Mouse (Mus musculus): ENCODE data around the gene Fyn. TPM values are rescaled to one million over a fixed set of nuclear protein-coding genes. Genes with fewer than 3 reads are reported as not detected.

The Fyn gene
- polyA plus RNA-seq, 1 experiment from 2014 or later = 36.0 TPM

DNA sequence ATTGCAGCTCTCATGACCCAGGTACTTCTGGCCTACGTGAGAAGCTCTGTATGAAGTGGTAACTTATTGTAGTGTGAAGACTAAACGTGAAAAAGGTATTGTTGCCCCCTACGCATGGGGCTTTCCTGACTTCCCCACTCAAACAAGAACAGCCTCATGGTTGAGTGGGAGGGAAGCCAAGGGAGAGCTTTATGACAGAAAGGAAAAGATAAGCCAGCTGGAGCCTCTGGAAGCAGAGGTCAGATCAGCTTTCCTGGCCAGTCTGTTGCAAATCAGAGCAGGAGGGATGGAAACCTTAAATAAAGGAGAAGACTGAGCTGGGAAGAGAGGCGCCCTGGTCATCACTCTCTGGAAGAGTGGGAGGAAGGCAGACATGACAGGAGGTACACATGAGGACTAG lies 200.3 kb downstream of the Fyn start:
- Histone ChIP-seq H3K36me3 (ENCODE audit: control insufficient read depth, insufficient read depth, low read length) (peaks cover 11% of the 10 kb centered on the region; the same call in 1 of the 2 replicates), H3K9ac (ENCODE audit: low read length) (no peak overlapping the region), H3K27me3 (replicated peaks; ENCODE audit: control insufficient read depth, insufficient read depth, low read length) (no peaks in the 10 kb centered on the region), H3K9me3 (ENCODE audit: control insufficient read depth, low read length) (no peaks in the 10 kb centered on the region), H3K27ac (ENCODE audit: low read depth) (peak overlapping the region; percentile 33; the same call in 1 of the 2 replicates), H3K4me2 (ENCODE audit: low read length) (no peak overlapping the region), H3K4me1 (replicated peaks; ENCODE audit: control insufficient read depth, insufficient read depth, low read length) (peaks cover 40% of the 10 kb centered on the region), H3K4me3 (ENCODE audit: low read depth, low read length) (no peak overlapping the region)
- ATAC-seq (replicated peaks; ENCODE audit: low FRiP score, low TSS enrichment, low read depth) (no peak), DNase-seq (ENCODE audit: low spot score) (no peak)
- 62% methylated on average over 4 of the region's 4 CpGs for WGBS

DNA sequence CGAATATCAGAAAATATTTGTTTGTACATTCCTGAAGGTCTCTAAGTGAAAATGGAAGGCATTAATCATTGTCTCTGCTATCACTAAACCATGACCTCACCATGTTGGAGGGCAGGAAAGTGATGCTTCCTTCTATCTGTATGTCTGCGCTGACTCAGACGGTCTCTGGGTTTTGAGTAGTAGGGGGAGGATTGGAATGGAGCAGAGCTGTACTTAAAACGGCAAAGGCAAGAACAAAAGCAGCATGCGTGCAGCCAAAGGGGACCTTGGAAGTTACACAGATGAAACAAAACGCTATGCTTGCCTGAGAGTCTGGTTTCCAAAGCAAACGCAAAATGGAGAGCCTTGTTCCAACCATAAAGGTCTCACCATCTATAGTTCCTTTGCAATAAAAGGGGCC lies 202.4 kb downstream of the Fyn start:
- H3K9ac ChIP-seq (ENCODE audit: low read length) = no peak overlapping the region
- no peaks in the 10 kb centered on the region for H3K27me3 ChIP-seq (replicated peaks; ENCODE audit: control insufficient read depth, insufficient read depth, low read length)
- peaks cover 39% of the 10 kb centered on the region for H3K4me1 ChIP-seq (replicated peaks; ENCODE audit: control insufficient read depth, insufficient read depth, low read length)
- DNase-seq (ENCODE audit: low spot score) (no peak), ATAC-seq (replicated peaks; ENCODE audit: low FRiP score, low TSS enrichment, low read depth) (no peak)
- no peak overlapping the region for H3K4me3 ChIP-seq (ENCODE audit: low read depth, low read length)
- H3K4me2 ChIP-seq (ENCODE audit: low read length) = no peak overlapping the region
- H3K9me3 ChIP-seq (ENCODE audit: control insufficient read depth, low read length) = no peaks in the 10 kb centered on the region
- WGBS = 23% methylated on average over 7 of the region's 7 CpGs
- H3K36me3 ChIP-seq (ENCODE audit: control insufficient read depth, insufficient read depth, low read length) = no peaks in the 10 kb centered on the region; the same call in 1 of the 2 replicates
- H3K27ac ChIP-seq (ENCODE audit: low read depth) = peak overlapping the region; percentile 70

DNA sequence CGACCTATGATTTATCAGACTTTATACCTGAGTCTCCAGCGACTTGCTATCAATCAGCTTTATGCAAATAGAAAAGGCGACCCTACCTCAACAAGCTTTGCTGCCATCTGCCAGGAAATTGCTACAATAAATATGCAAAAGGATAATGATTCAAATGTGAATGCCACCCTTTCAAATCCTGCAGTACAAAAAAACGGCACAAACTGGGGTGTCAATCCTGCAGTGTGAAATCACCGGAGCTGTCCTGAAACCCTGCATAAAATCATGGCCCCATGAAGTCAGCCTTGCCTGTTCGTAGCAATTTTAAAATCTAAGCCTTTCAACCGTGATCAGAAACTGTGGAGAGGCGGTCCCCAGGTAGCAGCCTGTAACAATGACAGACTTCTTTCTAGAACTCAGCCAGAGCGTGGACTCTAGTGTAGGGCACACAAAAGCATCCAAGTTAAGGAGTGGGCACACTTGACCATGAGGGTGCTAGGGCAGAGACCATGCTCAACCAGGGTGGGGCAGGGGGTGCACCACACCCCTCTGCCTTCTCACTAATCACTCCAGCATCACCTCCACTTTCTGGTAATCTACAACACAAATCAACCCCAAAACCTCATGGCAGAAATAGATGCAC lies 203.5 kb downstream of the Fyn start:
- H3K27me3 ChIP-seq (replicated peaks; ENCODE audit: control insufficient read depth, insufficient read depth, low read length) = no peaks in the 10 kb centered on the region
- 66% methylated on average over 9 of the region's 9 CpGs for WGBS
- no peak overlapping the region for H3K27ac ChIP-seq (ENCODE audit: low read depth)
- no peaks in the 10 kb centered on the region; the same call in 1 of the 2 replicates for H3K36me3 ChIP-seq (ENCODE audit: control insufficient read depth, insufficient read depth, low read length)
- DNase-seq (ENCODE audit: low spot score) (no peak), ATAC-seq (replicated peaks; ENCODE audit: low FRiP score, low TSS enrichment, low read depth) (no peak)
- peaks cover 39% of the 10 kb centered on the region for H3K4me1 ChIP-seq (replicated peaks; ENCODE audit: control insufficient read depth, insufficient read depth, low read length)
- no peaks in the 10 kb centered on the region for H3K9me3 ChIP-seq (ENCODE audit: control insufficient read depth, low read length)
- no peak overlapping the region for H3K4me2 ChIP-seq (ENCODE audit: low read length)
- no peak overlapping the region for H3K9ac ChIP-seq (ENCODE audit: low read length)
- no peak overlapping the region for H3K4me3 ChIP-seq (ENCODE audit: low read depth, low read length)

GRCm38 (mm10) chr10:39572672-39573051 lies 204.0 kb downstream of the Fyn start:
- no peak overlapping the region for H3K4me2 ChIP-seq (ENCODE audit: low read length)
- ATAC-seq (replicated peaks; ENCODE audit: low FRiP score, low TSS enrichment, low read depth) (no peak), DNase-seq (ENCODE audit: low spot score) (no peak)
- peak overlapping the region; percentile 59; the same call in 1 of the 2 replicates for H3K27ac ChIP-seq (ENCODE audit: low read depth)
- no peaks in the 10 kb centered on the region for H3K36me3 ChIP-seq (ENCODE audit: control insufficient read depth, insufficient read depth, low read length)
- H3K27me3 ChIP-seq (replicated peaks; ENCODE audit: control insufficient read depth, insufficient read depth, low read length) = no peaks in the 10 kb centered on the region
- no peak overlapping the region for H3K4me3 ChIP-seq (ENCODE audit: low read depth, low read length)
- peaks cover 39% of the 10 kb centered on the region for H3K4me1 ChIP-seq (replicated peaks; ENCODE audit: control insufficient read depth, insufficient read depth, low read length)
- no peak overlapping the region for H3K9ac ChIP-seq (ENCODE audit: low read length)
- H3K9me3 ChIP-seq (ENCODE audit: control insufficient read depth, low read length) = no peaks in the 10 kb centered on the region
- 28% methylated on average over 6 of the region's 6 CpGs for WGBS

DNA sequence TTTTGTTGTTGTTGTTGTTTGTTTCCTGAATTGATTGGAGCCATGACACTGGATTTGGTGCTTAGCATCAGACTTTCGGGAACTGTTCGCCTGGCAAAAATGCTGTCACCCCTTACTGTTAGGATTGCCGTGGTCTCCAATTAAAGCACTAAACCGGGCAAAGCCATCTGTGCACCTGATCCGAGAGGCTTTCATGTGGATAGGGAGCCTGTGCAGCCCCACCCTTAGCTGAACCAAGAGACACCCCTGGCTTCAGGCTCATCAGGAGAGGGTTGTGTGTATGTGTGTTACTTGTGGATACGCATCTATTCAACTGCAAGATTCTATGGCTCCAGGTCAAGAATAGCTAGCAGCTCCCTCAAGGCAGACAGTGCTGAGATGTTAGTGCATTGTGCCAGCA lies 207.8 kb downstream of the Fyn start:
- Histone ChIP-seq H3K27me3 (replicated peaks; ENCODE audit: control insufficient read depth, insufficient read depth, low read length) (no peaks in the 10 kb centered on the region), H3K9ac (ENCODE audit: low read length) (no peak overlapping the region), H3K4me2 (ENCODE audit: low read length) (no peak overlapping the region), H3K9me3 (ENCODE audit: control insufficient read depth, low read length) (no peaks in the 10 kb centered on the region), H3K27ac (ENCODE audit: low read depth) (no peak overlapping the region), H3K4me3 (ENCODE audit: low read depth, low read length) (no peak overlapping the region), H3K36me3 (ENCODE audit: control insufficient read depth, insufficient read depth, low read length) (no peaks in the 10 kb centered on the region), H3K4me1 (replicated peaks; ENCODE audit: control insufficient read depth, insufficient read depth, low read length) (peaks cover 19% of the 10 kb centered on the region; the same call in 1 of the 2 replicates)
- WGBS = 91% methylated on average over 6 of the region's 6 CpGs
- DNase-seq (ENCODE audit: low spot score) = no peak
- ATAC-seq (replicated peaks; ENCODE audit: low FRiP score, low TSS enrichment, low read depth) = no peak

DNA sequence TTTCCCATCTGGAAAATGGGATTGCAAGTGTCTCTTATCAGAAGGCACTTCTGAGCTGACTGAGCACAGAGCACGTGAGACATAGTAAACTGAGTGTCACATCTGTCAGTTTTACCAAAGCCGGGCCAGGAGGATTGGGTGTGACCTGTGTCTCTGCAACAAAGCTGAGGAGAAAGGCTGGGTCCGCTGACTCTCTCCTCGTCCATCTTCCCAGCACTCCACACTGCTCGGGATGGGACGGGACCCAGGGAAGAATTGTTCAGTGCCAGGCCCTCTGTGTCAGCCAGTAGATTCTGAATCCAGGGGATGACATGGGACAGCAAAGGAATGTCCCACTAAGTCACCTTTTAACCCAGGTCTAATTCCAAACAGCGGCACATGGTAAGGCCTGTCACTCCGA lies 211.8 kb downstream of the Fyn start:
- ATAC-seq (replicated peaks; ENCODE audit: low FRiP score, low TSS enrichment, low read depth) (no peak), DNase-seq (ENCODE audit: low spot score) (no peak)

GRCm38 (mm10) chr10:39582385-39582784 lies 213.7 kb downstream of the Fyn start:
- DNase-seq (ENCODE audit: low spot score) (no peak), ATAC-seq (replicated peaks; ENCODE audit: low FRiP score, low TSS enrichment, low read depth) (no peak)

More for the DNA sequence above, 211.8 kb downstream of the Fyn start:
- H3K36me3 ChIP-seq (ENCODE audit: control insufficient read depth, insufficient read depth, low read length) = no peaks in the 10 kb centered on the region
- H3K27me3 ChIP-seq (replicated peaks; ENCODE audit: control insufficient read depth, insufficient read depth, low read length) = no peaks in the 10 kb centered on the region
- 74% methylated on average over 8 of the region's 8 CpGs for WGBS
- no peak overlapping the region for H3K4me3 ChIP-seq (ENCODE audit: low read depth, low read length)
- H3K27ac ChIP-seq (ENCODE audit: low read depth) = no peak overlapping the region
- no peaks in the 10 kb centered on the region for H3K4me1 ChIP-seq (replicated peaks; ENCODE audit: control insufficient read depth, insufficient read depth, low read length)
- no peak overlapping the region for H3K4me2 ChIP-seq (ENCODE audit: low read length)
- no peaks in the 10 kb centered on the region for H3K9me3 ChIP-seq (ENCODE audit: control insufficient read depth, low read length)
- no peak overlapping the region for H3K9ac ChIP-seq (ENCODE audit: low read length)

GRCm38 (mm10) chr10:39583718-39584117 lies 215.1 kb downstream of the Fyn start:
- no peaks in the 10 kb centered on the region for H3K36me3 ChIP-seq (ENCODE audit: control insufficient read depth, insufficient read depth, low read length)
- H3K9me3 ChIP-seq (ENCODE audit: control insufficient read depth, low read length) = no peaks in the 10 kb centered on the region
- no peak overlapping the region for H3K9ac ChIP-seq (ENCODE audit: low read length)
- H3K27me3 ChIP-seq (replicated peaks; ENCODE audit: control insufficient read depth, insufficient read depth, low read length) = no peaks in the 10 kb centered on the region
- DNase-seq (ENCODE audit: low spot score) (no peak), ATAC-seq (replicated peaks; ENCODE audit: low FRiP score, low TSS enrichment, low read depth) (no peak)
- H3K4me2 ChIP-seq (ENCODE audit: low read length) = no peak overlapping the region
- no peak overlapping the region for H3K4me3 ChIP-seq (ENCODE audit: low read depth, low read length)
- H3K27ac ChIP-seq (ENCODE audit: low read depth) = no peak overlapping the region
- WGBS = 79% methylated on average over 12 of the region's 12 CpGs
- peaks cover 10% of the 10 kb centered on the region for H3K4me1 ChIP-seq (replicated peaks; ENCODE audit: control insufficient read depth, insufficient read depth, low read length)

More at GRCm38 (mm10) chr10:39582385-39582784, 213.7 kb downstream of the Fyn start:
- Histone ChIP-seq H3K36me3 (ENCODE audit: control insufficient read depth, insufficient read depth, low read length) (no peaks in the 10 kb centered on the region), H3K27me3 (replicated peaks; ENCODE audit: control insufficient read depth, insufficient read depth, low read length) (no peaks in the 10 kb centered on the region), H3K4me1 (replicated peaks; ENCODE audit: control insufficient read depth, insufficient read depth, low read length) (peaks cover 2% of the 10 kb centered on the region; the same call in 1 of the 2 replicates), H3K27ac (ENCODE audit: low read depth) (no peak overlapping the region), H3K9ac (ENCODE audit: low read length) (no peak overlapping the region), H3K9me3 (ENCODE audit: control insufficient read depth, low read length) (no peaks in the 10 kb centered on the region), H3K4me2 (ENCODE audit: low read length) (no peak overlapping the region), H3K4me3 (ENCODE audit: low read depth, low read length) (no peak overlapping the region)
- WGBS = 82% methylated on average over 2 of the region's 2 CpGs

DNA sequence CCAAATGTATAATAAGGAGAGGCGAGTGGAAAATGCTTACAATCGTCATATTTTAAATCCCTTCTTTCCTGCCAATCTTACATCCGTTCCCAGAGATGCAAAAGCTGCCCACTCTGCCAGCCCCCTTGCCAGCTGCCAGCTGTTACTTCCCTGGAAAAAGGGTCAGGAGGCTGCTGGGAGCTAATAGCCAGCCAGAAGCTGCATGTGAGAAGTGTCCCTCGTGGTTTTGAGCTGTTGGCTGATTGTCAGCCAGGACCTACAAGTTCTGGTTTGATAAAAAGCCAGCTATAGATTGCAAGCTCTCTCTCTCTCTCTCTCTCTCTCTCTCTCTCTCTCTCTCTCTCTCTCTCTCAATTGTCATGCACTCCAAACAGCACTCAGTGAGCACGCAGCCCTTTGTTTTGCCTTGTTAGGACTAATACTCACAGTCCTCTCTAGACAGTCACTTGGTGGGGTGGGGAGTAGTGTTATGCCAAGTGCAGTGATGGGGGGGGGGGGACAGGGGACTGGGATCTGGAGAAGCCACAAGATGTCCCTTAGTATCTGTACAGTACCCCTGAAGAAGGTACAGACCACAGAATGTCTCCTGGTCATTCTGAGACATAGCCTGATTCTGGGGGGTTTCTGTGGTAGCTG lies 218.8 kb downstream of the Fyn start:
- WGBS = 47% methylated on average over 5 of the region's 5 CpGs

More for the DNA sequence above, 218.8 kb downstream of the Fyn start:
- no peak overlapping the region for H3K27ac ChIP-seq (ENCODE audit: low read depth)
- no peaks in the 10 kb centered on the region for H3K27me3 ChIP-seq (replicated peaks; ENCODE audit: control insufficient read depth, insufficient read depth, low read length)
- no peak overlapping the region for H3K4me3 ChIP-seq (ENCODE audit: low read depth, low read length)
- peaks cover 10% of the 10 kb centered on the region for H3K4me1 ChIP-seq (replicated peaks; ENCODE audit: control insufficient read depth, insufficient read depth, low read length)
- no peaks in the 10 kb centered on the region for H3K9me3 ChIP-seq (ENCODE audit: control insufficient read depth, low read length)
- no peak overlapping the region for H3K9ac ChIP-seq (ENCODE audit: low read length)
- H3K4me2 ChIP-seq (ENCODE audit: low read length) = no peak overlapping the region
- no peaks in the 10 kb centered on the region for H3K36me3 ChIP-seq (ENCODE audit: control insufficient read depth, insufficient read depth, low read length)
- DNase-seq (ENCODE audit: low spot score) (no peak), ATAC-seq (replicated peaks; ENCODE audit: low FRiP score, low TSS enrichment, low read depth) (no peak)

Data from intestine, embryonic 14.5 days (tissue).